Mouse (Mus musculus) midbrain, embryonic 12.5 days (tissue): Measurements from ENCODE around the gene Ccnb1ip1. TPM values are rescaled to one million over a fixed set of nuclear protein-coding genes. Genes with fewer than 3 reads are reported as not detected.

ENCODE experiments used
- ATAC-seq: fragments of 200-750 bp; cut with Nextera tagmentation; 2 replicates; pipeline ENCODE4 v1.8.0; 2017; ENCODE audit warnings: low read depth, moderate TSS enrichment, moderate library complexity; ENCODE audit not compliant: low FRiP score
- H3K27ac ChIP-seq: fragments of 300-500 bp; sonication (generic); replicated peaks from 2 replicates; pipeline ENCODE4 v1.5.1; 2016; ENCODE audit warnings: mild to moderate bottlenecking
- H3K27me3 ChIP-seq: fragments of 300-500 bp; sonication (generic); 2 replicates; pipeline ENCODE4 v1.6.1; 2016; ENCODE audit warnings: mild to moderate bottlenecking
- H3K36me3 ChIP-seq: fragments of 300-500 bp; sonication (generic); 2 replicates; pipeline ENCODE4 v1.6.1; 2016
- H3K4me1 ChIP-seq: fragments of 300-500 bp; sonication (generic); 2 replicates; pipeline ENCODE4 v1.6.1; 2016
- H3K4me2 ChIP-seq: fragments of 300-500 bp; sonication (generic); replicated peaks from 2 replicates; pipeline ENCODE4 v1.6.1; 2016; ENCODE audit warnings: mild to moderate bottlenecking, moderate library complexity
- H3K4me3 ChIP-seq: fragments of 300-500 bp; sonication (generic); 2 replicates; pipeline ENCODE4 v1.5.1; 2016; ENCODE audit warnings: mild to moderate bottlenecking
- H3K9ac ChIP-seq: fragments of 300-500 bp; sonication (generic); replicated peaks from 2 replicates; pipeline ENCODE4 v1.6.1; 2016; ENCODE audit warnings: mild to moderate bottlenecking, moderate library complexity
- H3K9me3 ChIP-seq: fragments of 300-500 bp; sonication (generic); 2 replicates; pipeline ENCODE4 v1.6.1; 2016; ENCODE audit warnings: mild to moderate bottlenecking
- WGBS: fragments of 180-500 bp; shearing (Covaris S2); methylation state at CpG from one replicate; pipeline ENCODE4 v1.1.7; 2016; 5-methylcytosine and 5-hydroxymethylcytosine counted together
- polyA plus RNA-seq: library from polyadenylated mRNA; unstranded; fragments of >200 nt; fragmentation: Nextera tagmentation; extraction: Ambion mirVana; gene quantifications from 2 replicates; pipeline ENCODE4 v1.2.1, GENCODE M21; 2016

The Ccnb1ip1 gene
- polyA plus RNA-seq, 1 experiment from 2014 or later = not detected

DNA sequence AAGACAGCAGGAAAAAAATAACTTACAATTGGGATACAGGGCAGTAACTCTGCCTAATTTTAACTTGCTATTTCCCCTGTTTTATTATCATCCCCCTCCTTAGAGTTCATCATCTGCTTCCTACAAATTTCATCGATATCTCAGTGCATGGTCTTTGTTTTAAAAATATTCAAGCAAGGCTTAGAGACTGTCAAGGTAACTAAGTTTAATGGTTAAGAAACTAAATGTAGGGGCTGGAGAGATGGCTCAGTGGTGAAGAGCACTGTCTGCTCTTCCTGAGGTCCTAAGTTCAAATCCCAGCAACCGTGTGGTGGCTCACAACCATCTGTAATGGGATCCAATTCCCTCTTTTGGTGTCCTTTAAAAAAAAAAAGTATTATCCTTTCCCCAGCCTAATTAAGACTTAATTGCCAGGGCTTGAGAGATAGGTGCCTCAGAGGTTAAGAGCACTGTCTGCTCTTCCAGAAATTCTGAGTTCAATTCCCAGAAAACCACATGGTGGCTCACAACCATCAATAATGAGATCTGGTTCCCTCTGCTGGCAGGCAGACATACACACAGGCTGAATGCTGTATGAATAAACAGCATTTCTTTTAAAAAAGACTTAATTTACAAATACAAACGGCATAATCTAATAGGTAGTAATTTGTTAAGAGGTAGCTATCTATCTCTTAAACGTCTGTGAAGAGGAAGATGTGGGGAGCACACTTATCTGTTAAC is 4.5 kb downstream of the Ccnb1ip1 start:
- Histone ChIP-seq H3K27me3 (no peaks in the 10 kb centered on the region; the same call in 1 of the 2 replicates), H3K36me3 (no peaks in the 10 kb centered on the region), H3K4me1 (0 out of 2 replicates have a peak, but pooled peaks cover 2% of the 10 kb centered on the region), H3K9ac (no peak overlapping the region), H3K27ac (no peak overlapping the region), H3K4me3 (no peak overlapping the region), H3K4me2 (no peak overlapping the region), H3K9me3 (no peaks in the 10 kb centered on the region)
- ATAC-seq = no peak
- 64% methylated on average over 4 of the region's 4 CpGs for WGBS

DNA sequence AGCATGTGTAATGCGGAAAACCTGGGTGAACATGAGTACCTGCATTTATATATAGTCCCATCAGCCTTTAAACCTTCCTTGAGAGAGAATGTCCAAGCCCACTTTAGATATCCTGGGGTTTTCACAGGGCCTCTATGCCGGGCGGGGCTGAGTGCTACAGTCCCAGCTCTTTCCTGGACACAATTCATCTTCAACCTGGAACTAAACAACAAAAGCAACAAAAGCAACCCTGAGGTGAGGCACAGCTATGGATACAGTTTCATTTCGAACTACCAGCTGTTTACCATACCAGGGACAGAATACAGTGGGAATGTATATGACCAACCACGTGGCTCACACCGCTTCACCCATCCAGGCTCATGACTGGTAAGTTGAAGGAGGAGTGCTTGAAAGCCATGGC is 5.1 kb downstream of the Ccnb1ip1 start:
- H3K27me3 ChIP-seq = no peaks in the 10 kb centered on the region; the same call in 1 of the 2 replicates
- no peak overlapping the region for H3K9ac ChIP-seq
- WGBS = 92% methylated on average over 6 of the region's 6 CpGs
- H3K4me1 ChIP-seq = 0 out of 2 replicates have a peak, but pooled peaks cover 2% of the 10 kb centered on the region
- H3K4me2 ChIP-seq = no peak overlapping the region
- H3K27ac ChIP-seq = no peak overlapping the region
- H3K36me3 ChIP-seq = no peaks in the 10 kb centered on the region
- no peaks in the 10 kb centered on the region for H3K9me3 ChIP-seq
- no peak for ATAC-seq
- no peak overlapping the region for H3K4me3 ChIP-seq

DNA sequence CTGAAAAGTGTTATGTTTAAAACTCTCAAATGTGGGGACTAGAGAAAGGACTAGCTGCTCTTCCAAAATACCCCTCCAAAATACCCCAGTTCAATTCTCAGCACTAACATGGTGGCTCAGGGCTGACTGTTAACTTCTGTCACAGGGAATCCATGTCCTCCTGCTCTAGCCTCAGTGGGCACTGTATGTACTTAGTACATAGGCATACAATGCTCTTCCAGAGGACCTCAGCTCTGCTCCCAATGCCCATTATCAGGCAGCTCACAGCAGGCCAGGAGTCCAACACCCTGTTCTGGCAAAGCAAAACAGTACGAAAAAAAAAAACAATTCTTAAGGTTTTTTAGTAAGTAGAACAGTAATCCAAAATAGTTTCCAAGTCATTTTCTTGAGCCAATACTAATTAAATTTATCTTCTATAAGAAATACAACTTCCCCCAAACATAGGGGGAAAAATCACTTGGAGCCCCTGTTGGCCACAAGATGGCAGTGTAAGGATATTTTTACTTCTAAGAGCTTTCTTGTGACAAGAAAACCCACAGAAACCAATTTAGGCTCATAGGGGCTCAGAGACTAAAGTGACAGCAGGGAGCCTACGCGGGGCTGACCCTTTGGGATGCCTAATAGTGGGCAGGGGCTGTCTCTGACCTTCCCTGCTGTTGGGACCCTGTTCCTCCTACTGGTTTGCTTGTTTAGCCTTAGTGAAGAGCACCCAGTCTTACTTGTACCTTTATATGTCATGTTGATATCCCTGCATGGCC is 7.9 kb downstream of the Ccnb1ip1 start:
- no peak overlapping the region for H3K4me3 ChIP-seq
- no peak overlapping the region for H3K9ac ChIP-seq
- no peak overlapping the region for H3K27ac ChIP-seq
- 0 out of 2 replicates have a peak, but pooled peaks cover 2% of the 10 kb centered on the region for H3K4me1 ChIP-seq
- no peaks in the 10 kb centered on the region for H3K9me3 ChIP-seq
- H3K27me3 ChIP-seq = no peaks in the 10 kb centered on the region
- no peaks in the 10 kb centered on the region for H3K36me3 ChIP-seq
- peak; percentile 55 for ATAC-seq
- H3K4me2 ChIP-seq = no peak overlapping the region
- 1% methylated on average over 3 of the region's 3 CpGs for WGBS

DNA sequence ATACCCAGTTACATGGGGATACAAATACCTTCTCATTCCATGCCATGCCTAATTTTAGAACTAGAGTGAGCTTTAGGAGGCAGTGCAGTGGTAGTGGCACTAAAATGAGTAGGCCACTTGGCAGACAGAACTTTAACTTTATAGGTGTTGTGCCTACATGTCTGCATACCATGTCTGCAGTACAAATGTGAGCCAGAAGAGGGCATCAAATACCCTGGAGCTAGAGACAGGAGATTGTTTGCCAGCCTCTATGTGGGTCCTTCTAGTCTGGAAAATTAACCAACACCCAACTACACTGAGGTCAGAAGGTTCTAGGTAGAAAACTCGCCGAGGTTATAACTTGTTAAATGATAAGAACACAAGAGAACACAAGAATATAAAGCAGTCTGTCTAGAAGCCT is 9.0 kb downstream of the Ccnb1ip1 start:
- ATAC-seq = no peak
- H3K27ac ChIP-seq = no peak overlapping the region
- 62% methylated on average over 2 of the region's 2 CpGs for WGBS
- no peak overlapping the region for H3K4me2 ChIP-seq
- no peak overlapping the region for H3K9ac ChIP-seq
- H3K4me3 ChIP-seq = no peak overlapping the region
- H3K9me3 ChIP-seq = no peaks in the 10 kb centered on the region
- H3K4me1 ChIP-seq = 0 out of 2 replicates have a peak, but pooled peaks cover 2% of the 10 kb centered on the region
- H3K27me3 ChIP-seq = no peaks in the 10 kb centered on the region
- no peaks in the 10 kb centered on the region for H3K36me3 ChIP-seq

DNA sequence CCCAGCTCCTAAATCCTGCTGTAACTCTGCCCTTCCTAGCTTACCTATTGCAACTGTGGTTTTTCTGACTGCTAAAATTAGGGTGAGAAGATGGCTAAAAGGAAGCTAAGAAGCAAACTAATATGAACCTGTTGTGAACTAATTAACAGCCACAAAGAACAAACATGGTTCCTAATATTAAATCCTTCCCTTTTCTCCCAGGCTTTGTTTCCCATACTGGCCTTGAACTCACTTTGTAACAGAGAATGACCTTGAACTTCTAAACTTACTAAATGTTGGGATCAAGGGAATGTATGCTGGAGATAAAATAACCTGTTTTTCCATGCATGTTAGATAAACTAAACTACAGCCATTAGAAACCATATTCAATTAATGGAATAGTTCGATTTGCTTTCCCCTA is 11.1 kb downstream of the Ccnb1ip1 start:
- Histone ChIP-seq H3K9me3 (no peaks in the 10 kb centered on the region), H3K27me3 (no peaks in the 10 kb centered on the region), H3K4me1 (0 out of 2 replicates have a peak, but pooled peaks cover 2% of the 10 kb centered on the region), H3K27ac (no peak overlapping the region), H3K4me3 (no peak overlapping the region), H3K36me3 (no peaks in the 10 kb centered on the region), H3K4me2 (no peak overlapping the region), H3K9ac (no peak overlapping the region)
- 89% methylated on average over 1 of the region's 1 CpGs for WGBS
- no peak for ATAC-seq

DNA sequence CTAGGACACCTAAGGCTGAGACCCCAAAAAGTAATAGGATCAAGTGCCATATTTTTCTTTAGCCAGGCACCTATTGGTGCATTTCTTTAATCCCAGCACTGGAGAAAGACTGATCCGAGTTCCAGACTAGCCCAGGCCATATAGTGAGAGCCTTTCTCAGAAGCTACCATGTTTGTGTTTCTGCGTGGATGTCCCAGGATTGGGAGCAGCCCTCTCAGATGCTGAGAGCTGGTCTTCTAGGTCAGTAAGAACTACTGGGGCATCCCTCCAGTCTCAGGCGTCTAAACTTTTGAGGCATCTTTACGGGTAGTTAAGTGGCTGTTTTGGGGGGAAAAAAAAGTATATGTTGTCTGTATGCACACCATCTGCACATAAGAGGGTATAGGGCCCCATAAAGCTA is 11.6 kb downstream of the Ccnb1ip1 start:
- 93% methylated on average over 4 of the region's 4 CpGs for WGBS
- Histone ChIP-seq H3K4me1 (0 out of 2 replicates have a peak, but pooled peaks cover 2% of the 10 kb centered on the region), H3K9ac (no peak overlapping the region), H3K4me2 (no peak overlapping the region), H3K9me3 (no peaks in the 10 kb centered on the region), H3K27me3 (no peaks in the 10 kb centered on the region), H3K36me3 (no peaks in the 10 kb centered on the region), H3K27ac (no peak overlapping the region), H3K4me3 (no peak overlapping the region)
- no peak for ATAC-seq

DNA sequence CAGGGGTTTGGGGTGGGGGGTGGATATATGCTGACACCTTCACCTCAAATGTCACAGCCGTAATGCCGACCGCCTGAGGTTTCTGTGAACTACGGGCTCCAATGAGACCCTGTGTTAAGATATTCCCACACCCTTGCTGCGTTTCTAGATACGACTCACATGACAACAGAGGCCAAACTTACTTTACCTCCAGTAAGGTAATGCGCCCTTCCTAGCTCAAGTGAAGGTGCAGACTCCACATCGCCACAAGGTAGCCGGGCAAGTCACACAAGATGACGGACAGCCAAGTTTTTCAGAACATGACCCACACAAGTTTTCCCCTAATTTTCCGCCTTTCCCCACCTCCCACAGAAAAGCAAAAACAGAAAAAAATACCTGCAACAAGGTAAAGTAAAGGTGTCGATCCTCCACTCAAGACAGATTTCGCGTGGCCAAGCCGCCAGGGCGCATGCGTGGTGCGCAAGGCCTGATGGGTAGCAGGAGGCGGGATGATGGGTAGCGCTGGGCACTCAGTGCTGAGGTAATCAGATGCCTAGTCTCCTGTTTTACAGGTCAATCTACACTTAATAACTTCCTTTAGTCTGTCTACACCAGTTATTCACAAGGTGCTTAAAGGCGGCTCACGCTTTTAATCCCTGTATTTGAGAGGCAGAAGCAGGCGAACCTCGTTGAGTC is 12.1 kb downstream of the Ccnb1ip1 start:
- no peaks in the 10 kb centered on the region for H3K27me3 ChIP-seq

DNA sequence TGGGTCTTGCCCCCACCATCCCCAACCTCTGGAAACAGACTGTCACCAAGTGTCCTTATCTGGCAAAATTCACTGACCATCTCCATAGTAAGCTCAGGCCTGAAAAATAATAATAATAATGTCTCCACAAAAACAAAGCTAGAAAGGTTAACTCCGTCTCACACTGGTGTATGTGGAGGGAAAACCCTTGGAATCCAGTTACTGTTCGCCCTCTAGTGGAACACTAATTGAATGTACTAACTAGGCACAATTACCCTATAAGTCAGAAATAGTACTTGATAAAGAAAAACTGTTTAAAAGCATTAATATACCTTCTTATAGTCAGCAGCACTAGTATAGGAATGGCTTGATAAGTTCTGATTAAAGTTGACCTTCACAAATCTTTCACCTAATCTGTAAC is 19.4 kb downstream of the Ccnb1ip1 start:
- Histone ChIP-seq H3K36me3 (no peaks in the 10 kb centered on the region), H3K27ac (no peak overlapping the region), H3K9me3 (no peaks in the 10 kb centered on the region), H3K9ac (no peak overlapping the region), H3K4me1 (peaks cover 8% of the 10 kb centered on the region), H3K4me3 (no peak overlapping the region), H3K27me3 (no peaks in the 10 kb centered on the region), H3K4me2 (no peak overlapping the region)
- WGBS = 17% methylated on average over 2 of the region's 2 CpGs
- no peak for ATAC-seq

More for the DNA sequence above, 12.1 kb downstream of the Ccnb1ip1 start:
- Histone ChIP-seq H3K4me2 (no peak overlapping the region), H3K4me1 (0 out of 2 replicates have a peak, but pooled peaks cover 2% of the 10 kb centered on the region), H3K9me3 (no peaks in the 10 kb centered on the region), H3K36me3 (no peaks in the 10 kb centered on the region), H3K9ac (no peak overlapping the region), H3K27ac (no peak overlapping the region), H3K4me3 (no peak overlapping the region)
- no peak for ATAC-seq
- 93% methylated on average over 24 of the region's 24 CpGs for WGBS

DNA sequence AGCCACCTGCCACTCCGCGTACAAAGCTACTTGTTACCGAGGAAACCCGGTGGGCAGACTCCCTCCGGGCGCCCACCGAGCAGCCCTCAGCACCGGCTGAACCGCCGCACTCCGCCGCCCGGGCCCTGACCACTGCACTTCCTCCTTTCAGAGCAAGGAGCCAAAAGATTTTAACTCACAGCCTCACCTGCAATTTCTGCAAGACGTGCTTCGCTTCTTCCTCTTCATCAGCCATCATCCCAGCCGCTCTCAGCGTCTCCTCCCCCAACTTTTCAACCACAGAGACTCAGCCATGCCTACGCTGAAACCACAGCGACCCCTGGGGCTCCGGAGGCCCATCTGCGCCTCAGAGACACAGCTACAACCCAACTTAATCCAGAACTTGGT is 22.3 kb downstream of the Ccnb1ip1 start, which contains the start of gene Ttc5:
Gene Ttc5, minus strand, starts transcription at position 269 of the 387 bp plus-strand sequence.
- Histone ChIP-seq H3K9ac (peak within 1 kb of the TSS; percentile 84), H3K4me2 (peak within 1 kb of the TSS; percentile 53), H3K4me3 (peak within 1 kb of the TSS; percentile 76), H3K9me3 (no peaks in the 10 kb centered on the region), H3K27ac (peak within 1 kb of the TSS; percentile 69), H3K4me1 (peaks cover 8% of the 10 kb centered on the region), H3K36me3 (peaks cover 22% of the 10 kb centered on the region), H3K27me3 (no peaks in the 10 kb centered on the region)
- 1% methylated on average over 21 of the region's 21 CpGs for WGBS
- peak; percentile 94 for ATAC-seq

DNA sequence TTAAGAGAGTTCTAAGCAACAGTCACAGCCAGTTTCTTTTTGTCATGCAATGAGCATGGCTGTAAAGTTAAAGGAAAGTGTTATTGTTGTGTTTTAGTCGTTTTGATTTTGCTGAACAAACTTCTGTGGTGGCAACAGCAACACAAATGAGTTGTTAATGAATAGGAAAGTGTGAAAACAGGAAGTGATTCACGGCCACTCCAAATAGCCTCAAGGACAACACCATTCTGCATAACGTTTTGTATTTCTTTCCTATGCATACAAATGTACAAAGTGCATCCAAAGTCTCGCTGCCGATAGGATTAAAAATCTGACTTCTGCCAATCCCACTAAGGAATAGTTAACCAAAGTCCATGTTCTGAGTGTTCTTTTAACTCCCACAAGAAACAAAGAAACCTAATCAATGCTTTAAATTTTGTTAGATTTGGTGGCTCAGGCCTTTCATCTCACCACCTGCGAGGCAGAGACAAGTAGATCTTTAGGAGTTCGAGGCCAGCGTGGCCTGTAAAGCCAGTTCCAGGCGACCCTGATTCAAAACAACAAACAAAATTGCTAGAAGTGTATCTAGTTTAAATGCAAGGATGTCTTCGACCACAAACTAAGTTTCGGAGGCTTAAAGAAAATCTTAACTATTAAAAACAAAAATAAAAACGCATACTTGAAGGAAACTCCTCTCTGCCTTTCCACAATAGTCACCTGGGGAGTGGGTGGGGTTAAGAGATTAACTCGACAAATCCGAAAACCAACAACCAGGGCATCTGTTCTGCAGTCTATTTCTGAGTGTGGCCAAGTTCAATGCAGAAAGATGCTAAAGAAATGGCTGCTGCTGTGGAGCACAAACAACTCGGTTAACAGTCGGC is 22.9 kb downstream of the Ccnb1ip1 start:
- H3K27me3 ChIP-seq = no peaks in the 10 kb centered on the region
- WGBS = 28% methylated on average over 16 of the region's 16 CpGs

DNA sequence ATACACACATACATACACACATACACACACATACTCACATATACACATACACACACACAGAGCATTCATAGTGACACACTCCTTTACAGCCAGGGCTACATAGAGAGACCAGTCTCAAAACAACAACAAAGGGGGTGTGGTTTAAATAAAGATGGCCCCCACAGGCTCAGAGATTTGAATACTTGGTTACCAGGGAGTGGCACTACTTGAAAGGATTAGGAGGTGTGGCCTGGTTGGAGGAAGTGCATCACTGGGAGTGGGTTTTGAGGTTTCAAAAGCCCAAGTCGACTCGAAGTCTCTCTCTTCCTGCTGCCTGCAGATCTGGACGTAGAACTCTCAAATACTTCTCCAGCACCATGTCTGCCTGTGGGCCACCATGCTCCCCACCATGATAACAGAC is 25.4 kb downstream of the Ccnb1ip1 start:
- Histone ChIP-seq H3K9me3 (no peaks in the 10 kb centered on the region), H3K36me3 (peaks cover 40% of the 10 kb centered on the region), H3K4me2 (no peak overlapping the region), H3K27me3 (no peaks in the 10 kb centered on the region), H3K4me3 (no peak overlapping the region), H3K9ac (no peak overlapping the region), H3K4me1 (peaks cover 8% of the 10 kb centered on the region), H3K27ac (no peak overlapping the region)
- ATAC-seq = no peak
- WGBS = 92% methylated on average over 3 of the region's 3 CpGs

More for the DNA sequence above, 22.9 kb downstream of the Ccnb1ip1 start:
- Histone ChIP-seq H3K4me1 (peaks cover 8% of the 10 kb centered on the region), H3K4me3 (peak overlapping the region; percentile 76), H3K4me2 (peak overlapping the region; percentile 53), H3K27ac (peak overlapping the region; percentile 69), H3K36me3 (peaks cover 28% of the 10 kb centered on the region), H3K9me3 (no peaks in the 10 kb centered on the region), H3K9ac (peak overlapping the region; percentile 84)
- no peak for ATAC-seq
